Mouse (Mus musculus): ENCODE results near the gene Gm136.
"Not testable (repeated sequence)": the region's sequence is repeated elsewhere in the genome, so short reads cannot be mapped to it uniquely, and the experiment has no call there.

The Gm136 gene

DNA sequence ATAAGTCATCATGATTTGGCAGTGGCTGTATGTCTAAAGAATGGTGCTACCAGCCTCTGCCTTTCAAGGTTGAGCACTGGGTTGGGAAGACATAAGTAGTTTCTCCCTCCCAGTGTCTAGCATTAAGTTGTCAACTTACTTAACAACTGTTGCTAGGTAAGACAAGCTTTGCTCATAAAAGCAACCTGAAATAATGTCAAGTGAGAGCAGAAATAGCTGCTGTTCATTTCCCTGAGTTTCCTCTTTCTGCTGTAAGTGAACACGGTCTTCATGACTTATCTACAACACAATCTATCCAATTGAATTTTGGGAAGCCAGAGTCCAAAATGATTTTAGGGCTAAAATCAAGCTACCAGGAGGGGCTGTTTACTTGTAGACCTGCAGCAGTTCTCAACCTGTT, at the start of gene Gm136:
Gene Gm136, minus strand, starts transcription at position 101 of the 400 bp plus-strand sequence.
- DNase-seq (ENCODE audit: low read depth in 2 of 2, low spot score in 2 of 2), result no peak

DNA sequence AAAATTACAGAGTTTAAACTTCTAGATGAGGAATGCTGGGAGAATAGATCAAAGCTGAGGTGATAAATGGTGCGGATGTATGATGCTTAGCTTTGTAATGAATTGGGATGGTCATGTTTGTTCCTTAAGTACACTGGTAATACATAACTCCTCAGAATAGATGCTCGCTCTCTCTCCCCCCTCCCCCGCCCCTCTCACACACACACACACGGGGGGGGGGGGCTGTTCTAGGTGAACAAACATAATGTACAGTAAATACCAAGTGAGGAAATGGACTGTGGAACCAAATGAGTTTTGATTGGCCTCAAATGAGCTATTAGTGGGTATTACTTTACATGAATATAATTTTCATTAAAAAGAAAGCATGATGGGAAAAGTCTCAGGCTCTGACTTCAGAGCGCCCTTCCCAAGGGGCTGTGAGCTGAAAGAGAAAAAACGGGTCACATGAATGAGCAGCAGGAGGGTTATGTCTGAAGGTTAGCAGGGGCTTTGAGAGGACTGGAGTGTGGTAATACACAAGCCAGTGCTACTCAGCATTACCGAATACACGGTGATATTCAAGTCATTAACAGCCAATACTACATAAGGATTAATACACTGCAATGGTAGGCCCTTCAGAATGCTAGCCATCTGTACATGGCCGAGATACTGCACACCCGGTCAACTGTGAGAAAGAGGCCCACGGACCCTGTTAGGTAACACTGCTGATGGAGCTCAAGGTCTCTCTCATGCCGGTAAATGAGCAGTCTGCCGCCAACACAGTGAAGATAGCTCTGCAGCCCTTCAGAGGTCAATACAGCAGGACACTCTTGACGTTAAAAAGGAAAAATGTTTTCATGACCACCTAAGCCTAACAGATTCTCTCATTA, 45.3 kb upstream of the Gm136 start:
- DNase-seq (ENCODE audit: low read depth in 2 of 2, low spot score in 2 of 2), result no peak

DNA sequence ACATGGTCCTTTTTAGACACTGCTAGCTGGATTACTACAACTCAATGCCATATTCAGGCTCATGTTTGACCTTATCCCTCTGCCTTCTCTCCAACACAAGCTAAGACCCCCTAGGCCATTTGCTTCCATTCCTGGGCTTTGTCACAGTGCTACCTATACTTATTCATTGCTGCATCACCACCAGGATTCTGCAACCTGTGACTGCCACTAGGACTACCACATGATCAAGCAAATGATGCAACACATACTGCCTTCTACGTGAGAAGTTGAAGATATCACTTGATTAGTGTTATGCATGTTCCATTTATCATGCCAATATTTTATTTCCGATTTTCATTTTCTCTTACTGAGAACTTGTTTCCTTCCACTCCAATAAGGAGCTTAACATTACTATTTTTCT, 41.9 kb upstream of the Gm136 start:
- DNase-seq (ENCODE audit: low read depth in 2 of 2, low spot score in 2 of 2), result no peak

DNA sequence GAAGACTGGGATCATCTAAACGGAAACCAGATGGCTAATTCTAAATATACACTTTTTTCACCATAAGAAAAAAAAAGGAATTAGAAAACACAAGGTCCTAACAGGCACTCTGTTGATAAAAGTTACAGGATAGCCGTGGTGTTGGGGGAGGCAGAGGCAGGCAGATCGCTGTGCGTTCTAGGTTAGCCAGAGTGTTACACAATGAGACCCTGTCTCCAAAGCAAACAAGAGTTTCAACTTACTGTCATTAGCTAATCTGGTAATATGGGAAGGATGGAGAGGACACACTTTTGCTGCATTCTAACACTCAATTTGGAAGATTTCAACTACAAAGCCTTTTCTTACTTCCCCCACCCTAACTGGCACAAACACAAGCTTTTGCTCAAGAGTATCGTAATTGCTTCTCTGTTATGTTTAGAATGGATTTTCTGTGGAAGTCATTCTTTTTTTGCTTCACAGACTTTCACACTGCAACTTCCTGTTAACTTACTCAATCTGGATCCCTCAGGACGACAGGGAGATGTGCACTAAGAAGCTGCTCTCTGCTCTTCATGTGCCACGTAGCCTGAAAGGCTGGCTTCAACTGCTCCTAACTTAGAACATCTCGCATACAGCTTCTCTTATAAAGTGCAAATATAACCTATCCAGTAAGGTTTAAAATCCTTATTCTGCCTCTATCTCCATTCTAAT, 41.4 kb upstream of the Gm136 start:
- DNase-seq (ENCODE audit: low read depth in 2 of 2, low spot score in 2 of 2), result no peak

DNA sequence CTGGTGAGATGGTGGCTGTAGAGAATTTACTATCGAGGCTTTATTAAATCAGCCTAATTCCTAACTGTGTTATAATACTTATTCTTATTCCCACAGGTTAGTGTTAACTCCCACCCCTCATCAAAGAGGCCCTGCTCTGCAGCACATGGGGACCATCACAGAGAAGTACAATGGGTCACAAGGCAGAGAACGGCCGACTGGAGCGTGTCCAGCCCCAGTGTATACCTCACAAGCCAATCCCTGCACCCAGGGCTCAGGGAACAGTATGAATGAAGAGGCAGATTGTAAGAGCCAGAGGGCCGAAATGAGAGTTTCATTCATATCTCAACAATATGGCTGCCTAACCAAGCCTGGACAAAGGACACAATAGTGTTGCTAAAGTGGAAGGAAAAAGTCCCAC, 40.2 kb upstream of the Gm136 start:
- DNase-seq (ENCODE audit: low read depth in 2 of 2, low spot score in 2 of 2), result no peak

DNA sequence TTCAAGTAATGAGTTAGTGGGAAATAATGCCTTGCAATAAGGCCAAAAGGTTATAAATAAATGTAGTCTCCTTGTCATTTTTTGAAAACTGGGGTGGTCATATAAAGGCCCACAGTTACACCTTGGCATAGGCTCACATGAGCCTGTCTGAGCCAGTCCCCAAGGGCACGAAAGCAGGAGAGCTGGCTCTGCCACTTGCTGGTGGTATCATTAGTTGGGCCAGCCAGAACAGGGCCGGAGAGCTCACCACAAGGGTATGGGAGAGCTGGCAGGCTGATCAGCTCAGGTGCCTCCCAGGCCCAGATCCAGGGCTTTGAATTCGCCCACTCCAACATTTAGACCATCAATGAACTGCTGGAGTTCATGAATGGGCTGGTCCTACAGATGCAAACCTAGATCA, 30.4 kb upstream of the Gm136 start:
- DNase-seq (ENCODE audit: low read depth in 2 of 2, low spot score in 2 of 2), result no peak

DNA sequence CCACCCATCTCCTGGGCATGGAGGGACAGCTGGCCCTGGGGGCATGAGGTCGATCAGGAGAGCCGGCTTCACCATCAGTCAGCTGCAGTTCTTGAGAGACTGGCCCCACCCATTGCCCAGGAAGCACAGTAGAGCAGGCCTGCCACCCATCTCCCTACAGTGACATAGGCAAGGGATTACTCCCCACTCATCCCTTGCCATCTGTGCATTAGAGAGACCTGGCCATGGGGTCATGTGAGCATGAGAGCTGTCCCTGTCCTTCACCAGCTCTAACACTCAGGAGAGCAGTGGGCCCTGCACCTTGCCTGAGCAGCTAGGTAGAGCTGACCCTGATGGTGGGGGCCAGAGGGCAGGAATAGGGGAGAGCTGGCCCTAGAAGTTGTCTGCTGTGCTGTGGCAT, 29.6 kb upstream of the Gm136 start:
- no peak for DNase-seq (ENCODE audit: low read depth in 2 of 2, low spot score in 2 of 2)

DNA sequence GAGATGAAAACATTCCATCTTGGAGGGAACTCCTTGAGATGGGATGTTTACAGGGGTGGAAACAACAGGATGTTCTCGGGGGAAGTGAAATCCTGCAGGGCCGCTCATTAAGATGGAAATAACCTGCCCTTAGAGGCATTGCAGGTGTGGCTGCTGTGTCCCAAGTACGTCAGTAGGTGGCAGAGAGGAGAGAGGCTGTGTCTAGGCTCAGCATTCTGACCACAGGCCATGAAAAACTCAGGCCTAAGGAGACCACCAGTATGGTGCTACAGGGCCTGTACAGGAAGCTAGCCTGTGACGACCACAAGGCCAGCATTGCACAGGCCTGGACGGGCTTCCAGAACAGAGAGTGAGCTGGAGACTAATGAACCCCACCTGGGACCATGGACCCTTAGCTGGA, 28.8 kb upstream of the Gm136 start:
- DNase-seq (ENCODE audit: low read depth in 2 of 2, low spot score in 2 of 2), result no peak

DNA sequence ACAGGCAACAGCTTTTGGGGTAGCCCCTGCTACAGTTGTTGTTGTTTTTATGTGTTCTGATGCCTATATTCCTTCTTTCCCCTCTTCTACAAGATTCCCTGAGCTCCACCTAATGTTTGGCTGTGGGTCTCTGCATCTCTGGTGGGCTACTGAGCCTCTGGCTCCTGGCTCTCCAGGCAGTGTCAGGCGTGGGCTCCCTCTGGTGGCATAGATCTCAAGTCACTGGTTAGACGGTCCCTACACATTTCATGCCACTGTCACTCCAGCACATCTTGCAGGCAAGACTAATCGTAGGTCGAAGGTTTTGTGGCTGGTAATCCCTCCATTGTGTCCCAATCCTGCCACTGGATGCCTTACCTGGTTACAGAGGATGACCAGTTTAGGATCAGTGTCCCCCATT, 26.7 kb upstream of the Gm136 start:
- DNase-seq (ENCODE audit: low read depth in 2 of 2, low spot score in 2 of 2), result peak in 1 of 2 experiments; percentile 27

DNA sequence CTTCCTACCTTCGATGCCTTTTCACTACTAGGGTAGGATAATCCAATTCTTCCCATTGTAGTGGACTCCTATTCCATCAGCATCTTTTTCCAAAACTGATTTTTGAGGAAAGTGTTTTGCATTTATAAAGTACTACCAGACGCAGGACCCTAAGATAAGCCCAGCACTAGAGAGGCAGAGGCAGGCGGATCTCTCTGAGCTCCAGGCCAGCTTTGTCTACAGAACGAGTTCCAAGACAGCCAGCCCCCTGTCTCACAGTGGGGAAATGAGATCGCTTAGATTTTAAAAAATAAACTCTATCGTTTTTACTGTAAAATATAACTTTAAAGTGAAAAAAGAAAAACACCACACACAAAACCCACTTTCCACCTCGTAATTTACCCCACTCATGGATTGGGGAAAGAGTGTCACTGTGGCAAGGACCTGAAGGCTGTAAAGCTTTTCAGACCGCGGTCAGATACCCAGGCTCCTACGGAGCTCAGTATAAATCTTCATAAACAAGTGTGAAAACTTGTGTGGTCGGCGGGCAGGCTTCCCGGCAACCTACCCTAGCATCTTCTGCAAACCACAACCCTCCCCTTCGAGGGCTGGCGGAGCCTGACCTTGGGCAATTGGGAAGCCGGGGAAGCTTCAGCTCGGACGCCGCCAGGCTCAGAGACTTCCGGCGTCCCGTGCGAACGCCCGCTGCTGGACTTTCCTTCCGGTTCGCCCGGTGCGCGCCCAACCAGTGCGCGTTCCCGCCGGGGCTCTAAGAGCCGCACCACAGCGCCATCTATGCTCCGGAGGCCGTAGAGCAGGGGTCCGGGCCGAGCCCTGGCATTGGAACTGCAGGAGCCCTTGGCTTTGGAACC, 21.8 kb upstream of the Gm136 start, which contains the start of gene Smim8:
Gene Smim8, minus strand, starts transcription at position 747 of the 851 bp plus-strand sequence.
- peak; percentile 86 to 88 for DNase-seq (ENCODE audit: low read depth in 2 of 2, low spot score in 2 of 2)

DNA sequence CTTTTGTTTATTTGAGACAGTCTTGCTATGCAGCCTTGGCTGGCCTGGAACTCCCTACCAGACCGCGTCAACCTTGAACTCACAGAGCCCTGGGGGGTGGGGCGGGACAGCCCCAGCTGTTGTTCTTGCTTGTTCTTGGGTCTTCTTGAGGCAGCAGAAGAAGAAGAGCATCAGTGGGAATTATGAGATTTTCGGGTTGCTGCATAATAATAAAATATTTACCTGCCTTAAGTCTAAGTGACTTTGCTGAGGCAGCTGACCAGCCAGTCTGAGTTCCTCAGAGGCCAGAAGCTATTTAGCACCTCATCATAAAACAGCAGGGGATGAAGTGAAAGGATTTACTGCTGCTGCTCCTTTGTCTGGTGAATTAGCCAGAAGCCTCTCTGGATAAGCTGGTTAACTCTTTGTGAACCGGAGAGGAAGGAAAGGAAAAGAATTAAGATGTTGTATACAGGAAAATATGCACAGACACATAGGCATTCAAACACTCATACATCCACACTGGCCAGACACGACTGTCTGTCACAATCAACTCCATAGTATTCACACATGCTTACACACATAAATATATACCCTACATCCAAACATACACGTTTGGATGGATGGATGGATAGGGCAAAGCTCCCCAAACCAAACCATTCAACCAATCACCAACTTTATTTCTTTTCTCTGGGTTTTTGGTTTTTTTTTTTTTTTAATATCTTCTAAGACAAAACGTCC, 15.7 kb upstream of the Gm136 start:
- no peak for DNase-seq (ENCODE audit: low read depth in 2 of 2, low spot score in 2 of 2)

DNA sequence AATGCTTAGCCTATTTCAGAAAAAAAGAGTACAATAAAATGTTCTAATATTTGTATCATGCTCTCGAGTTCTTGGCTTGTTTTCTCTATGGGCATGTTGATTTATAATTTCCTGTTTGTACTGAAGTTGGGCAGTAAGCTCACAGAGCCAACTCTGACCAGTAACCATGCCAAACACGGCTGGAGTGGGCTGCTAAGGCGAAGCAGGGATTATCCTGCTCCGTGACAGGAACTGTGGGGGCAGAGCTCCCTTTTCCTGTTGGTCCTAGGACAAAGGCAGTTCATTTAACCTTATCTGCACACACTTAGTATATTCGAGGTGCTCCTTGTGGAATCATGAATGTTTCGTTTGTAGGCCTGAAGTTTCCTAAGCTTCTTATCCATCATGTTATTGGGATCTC, 6.8 kb downstream of the Gm136 start:
- DNase-seq (ENCODE audit: low read depth in 2 of 2, low spot score in 2 of 2), result no peak

DNA sequence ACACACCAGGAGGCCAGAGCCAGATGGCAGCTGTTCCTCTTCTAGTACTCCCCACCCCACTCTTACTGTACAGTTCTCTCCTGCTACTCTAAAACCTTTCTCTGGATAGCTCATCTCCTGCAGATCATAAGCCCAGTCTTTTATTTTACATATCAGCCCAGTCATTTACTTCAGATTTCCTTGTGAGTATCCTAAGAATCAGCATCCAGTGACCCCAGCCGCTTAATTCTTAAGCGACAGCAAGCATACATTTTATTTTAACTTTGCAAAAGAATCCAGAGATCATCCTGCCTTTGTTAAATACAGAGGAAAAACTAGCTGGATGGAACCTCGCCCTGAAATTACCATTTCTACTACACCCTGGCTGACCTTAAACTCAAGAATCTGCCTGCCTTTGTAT, 21.6 kb downstream of the Gm136 start:
- no peak for DNase-seq (ENCODE audit: low read depth in 2 of 2, low spot score in 2 of 2)

DNA sequence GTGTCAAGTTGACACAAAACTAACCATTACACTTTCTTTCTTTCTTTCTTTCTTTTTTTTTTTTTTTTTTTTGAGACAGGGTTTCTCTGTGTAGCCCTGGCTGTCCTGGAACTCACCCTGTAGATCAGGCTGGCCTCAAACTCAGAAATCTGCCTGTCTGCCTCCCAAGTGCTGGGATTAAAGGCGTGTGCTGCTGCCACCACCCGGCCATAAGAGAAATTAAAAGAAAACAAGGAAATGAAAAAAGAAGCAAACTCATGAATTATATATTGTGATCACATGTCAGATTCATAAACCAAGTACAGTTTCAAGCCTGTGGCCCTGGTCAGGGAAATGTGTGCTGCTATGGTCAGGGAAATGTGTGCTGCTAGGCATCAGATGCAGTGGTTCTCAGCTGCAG, 22.6 kb downstream of the Gm136 start:
- not testable (repeated sequence) for DNase-seq (ENCODE audit: low read depth in 2 of 2, low spot score in 2 of 2)

DNA sequence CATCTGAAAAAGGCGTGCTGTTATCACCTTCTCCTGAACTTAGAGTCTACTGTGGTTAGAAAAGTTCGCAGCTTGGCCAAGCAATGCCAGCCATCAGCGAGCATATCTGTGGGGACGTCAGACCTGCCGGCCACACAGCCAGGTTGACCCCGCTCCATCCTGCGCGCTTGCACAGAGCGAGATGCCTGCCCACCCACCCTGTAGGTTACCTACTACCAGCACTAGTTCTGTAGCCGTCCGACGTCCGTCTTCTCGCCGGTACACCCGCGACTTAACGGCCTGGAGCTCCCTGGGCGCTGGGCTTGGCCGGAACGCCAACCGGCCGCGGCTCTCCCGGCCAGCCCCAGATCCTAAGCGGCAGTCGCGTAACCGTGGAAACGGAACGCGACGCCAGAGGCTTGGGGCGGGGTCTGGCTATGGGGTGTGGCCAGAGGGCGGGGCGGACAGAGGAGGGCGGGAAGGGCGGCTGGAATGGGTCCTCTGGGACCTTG, 26.2 kb downstream of the Gm136 start, which contains the start of gene Cfap206:
Gene Cfap206, minus strand, starts transcription at position 356 of the 491 bp plus-strand sequence.
- DNase-seq (ENCODE audit: low read depth in 2 of 2, low spot score in 2 of 2), result no peak

DNA sequence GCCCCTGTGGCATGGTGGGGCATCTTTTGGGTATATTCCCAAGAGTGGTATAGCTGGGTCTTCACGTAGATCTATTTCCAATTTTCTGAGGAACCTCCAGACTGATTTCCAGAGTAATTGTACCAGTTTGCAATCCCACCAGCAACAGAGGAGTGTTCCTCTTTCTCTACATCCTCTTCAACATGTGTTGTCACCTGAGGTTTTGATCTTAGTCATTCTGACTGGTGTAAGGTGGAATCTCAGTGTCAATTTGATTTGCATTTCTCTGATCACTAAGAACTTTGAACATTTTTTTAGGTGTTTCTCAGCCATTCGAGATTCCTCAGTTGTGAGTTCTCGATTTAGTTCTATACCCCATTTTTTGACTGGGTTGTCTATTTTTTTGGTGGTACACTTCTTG, 30.4 kb downstream of the Gm136 start:
- DNase-seq (ENCODE audit: low read depth in 2 of 2, low spot score in 2 of 2), result not testable (repeated sequence)

DNA sequence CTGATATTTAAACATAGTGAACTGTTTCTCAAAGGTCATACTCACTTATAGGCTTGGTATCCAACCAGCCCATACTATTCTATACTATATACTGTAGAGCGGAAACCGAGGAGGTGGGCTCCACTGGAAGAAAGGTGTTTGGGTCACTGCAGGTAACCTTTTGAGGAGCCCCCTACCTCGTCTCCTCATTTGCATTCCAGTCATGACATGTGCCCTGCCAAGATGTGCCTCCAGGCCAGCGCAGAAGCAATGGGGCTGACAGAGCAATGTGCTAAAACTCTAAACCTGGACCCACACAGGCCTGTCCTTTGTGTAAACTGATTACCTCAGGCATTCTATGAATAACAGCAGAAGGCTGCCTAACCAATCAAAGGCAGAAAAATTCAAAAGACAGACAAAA, 31.8 kb downstream of the Gm136 start:
- DNase-seq (ENCODE audit: low read depth in 2 of 2, low spot score in 2 of 2), result no peak

DNA sequence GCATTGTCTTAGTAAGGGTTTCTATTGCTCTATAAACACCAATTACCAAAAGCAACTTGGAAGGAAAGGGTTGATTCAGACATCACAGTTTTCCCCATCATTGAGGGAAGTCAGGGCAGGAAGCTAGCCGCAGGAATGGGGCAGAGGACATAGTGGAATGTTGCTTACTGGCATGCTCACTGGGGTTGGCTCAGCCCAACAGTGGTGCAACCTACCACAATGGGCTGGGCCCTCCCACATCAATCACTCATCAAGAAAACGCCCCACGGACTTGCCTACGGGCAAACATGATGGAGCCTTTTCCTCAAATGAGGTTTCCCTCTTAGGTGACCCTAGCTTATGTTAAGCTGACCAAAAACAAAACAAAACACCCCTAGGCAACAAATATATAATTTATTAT, 32.9 kb downstream of the Gm136 start:
- DNase-seq (ENCODE audit: low read depth in 2 of 2, low spot score in 2 of 2), result no peak

DNA sequence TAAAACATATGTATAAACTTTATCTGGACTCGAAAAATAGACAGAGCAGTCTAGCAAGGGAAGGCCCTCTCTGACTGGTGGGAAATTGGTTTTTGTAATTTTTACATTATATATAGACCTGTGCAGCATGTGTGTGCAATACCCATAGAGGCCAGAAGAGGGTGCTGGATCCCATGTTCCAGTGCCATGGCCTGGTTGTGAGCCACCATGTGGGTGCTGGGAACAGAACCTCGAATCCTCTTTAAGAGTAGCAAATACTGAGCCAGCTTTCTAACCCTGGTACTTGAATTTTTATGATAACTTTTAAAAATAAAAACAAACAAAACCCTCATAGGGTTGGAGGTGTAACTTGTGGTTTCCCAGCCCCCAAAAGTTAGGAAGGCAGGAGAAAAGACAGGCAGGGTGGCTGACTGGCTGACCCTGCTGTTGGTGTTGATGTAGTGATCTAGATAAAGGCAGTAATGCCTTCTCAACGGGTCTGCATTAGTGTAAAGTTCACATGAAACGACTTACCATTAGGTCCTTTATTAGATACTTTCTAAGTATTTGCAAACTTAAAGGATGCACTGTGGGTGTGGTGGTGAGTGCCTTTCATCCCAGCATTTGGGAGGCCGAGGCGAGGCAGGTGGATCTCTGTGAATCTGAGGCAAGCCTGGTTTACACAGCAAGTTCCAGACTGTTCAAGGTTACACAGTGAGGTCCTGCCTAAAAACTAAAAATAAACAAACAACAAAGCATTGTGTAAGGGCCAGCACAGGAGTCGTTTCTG, 35.8 kb downstream of the Gm136 start:
- DNase-seq (ENCODE audit: low read depth in 2 of 2, low spot score in 2 of 2), result no peak

DNA sequence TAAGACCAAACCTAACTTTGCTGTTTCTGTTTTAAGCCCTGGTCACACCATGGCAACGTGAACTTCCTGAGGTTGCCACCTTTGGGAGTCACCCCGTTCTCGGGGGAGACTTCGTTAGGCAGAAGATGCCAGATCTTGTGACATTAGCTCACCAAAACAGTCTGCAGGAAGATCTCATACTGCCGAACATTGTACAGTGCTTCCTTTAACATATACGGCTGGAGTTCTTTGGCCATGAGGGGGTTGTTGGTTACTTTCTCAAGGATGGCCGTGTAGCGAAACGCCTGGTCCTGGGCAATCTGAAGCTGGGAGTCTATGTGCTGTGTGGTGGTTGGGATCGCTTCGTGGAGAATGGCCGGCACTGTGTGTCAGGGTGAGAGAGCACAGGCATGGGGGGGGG, 36.6 kb downstream of the Gm136 start:
- DNase-seq (ENCODE audit: low read depth in 2 of 2, low spot score in 2 of 2), result no peak

All from CD8-positive naive resting alpha-beta T cell, adult 2 months (primary cell).